Mouse (Mus musculus) CH12.LX (cell line): ENCODE measurements around the gene Vim. TPM values are rescaled to one million over a fixed set of nuclear protein-coding genes. Genes with fewer than 3 reads are reported as not detected.

ENCODE experiments used
- DNase-seq: peaks from one replicate; pipeline ENCODE4 v3.0.0-alpha.2; 2013; ENCODE audit errors: extremely low read depth
- H3K27ac ChIP-seq: 2 replicates; pipeline ENCODE4 v1.5.1; 2012; ENCODE audit warnings: low read depth, mild to moderate bottlenecking, control low read depth, moderate library complexity; ENCODE audit not compliant: insufficient read depth
- H3K27me3 ChIP-seq: replicated peaks from 2 replicates; pipeline ENCODE3; 2012; ENCODE audit warnings: inconsistent platforms
- H3K36me3 ChIP-seq, 2 experiments: replicated peaks in 1 of 2; 2 replicates each; pipeline versions ENCODE3 to v1.6.1; 2012; ENCODE audit warnings: inconsistent platforms in 1 of 2, low read length in 1 of 2, mild to moderate bottlenecking in 1 of 2, mixed read lengths in 1 of 2, moderate library complexity in 1 of 2; ENCODE audit not compliant: control insufficient read depth in 1 of 2, insufficient read depth in 1 of 2
- H3K4me1 ChIP-seq, 2 experiments: 2 replicates each; pipeline ENCODE4 v1.6.1; 2012; ENCODE audit warnings: inconsistent platforms in 1 of 2, moderate library complexity in 1 of 2; ENCODE audit not compliant: insufficient read depth in 2 of 2, control insufficient read depth in 1 of 2
- H3K4me2 ChIP-seq: 2 replicates; pipeline ENCODE4 v1.6.1; 2012; ENCODE audit warnings: low read depth, mild to moderate bottlenecking, control low read depth; ENCODE audit not compliant: poor library complexity, insufficient read depth, severe bottlenecking
- H3K4me3 ChIP-seq, 3 experiments: fragments of 150-350 bp in 1 of 3; sonication (generic) in 1 of 3; replicated peaks in 1 of 3; 2 replicates each; pipeline versions ENCODE3 to v1.5.1; 2011 to 2012; ENCODE audit warnings: low read depth in 2 of 3, low read length in 2 of 3, mild to moderate bottlenecking in 2 of 3, moderate library complexity in 2 of 3, control low read depth in 1 of 3, improper control_type of control experiment in 1 of 3, inconsistent platforms in 1 of 3, mixed read lengths in 1 of 3; ENCODE audit not compliant: poor library complexity in 1 of 3
- H3K79me2 ChIP-seq: replicated peaks from 2 replicates; pipeline ENCODE4 v1.6.1; 2012; ENCODE audit warnings: mild to moderate bottlenecking, moderate library complexity; ENCODE audit not compliant: control insufficient read depth, poor library complexity, insufficient read depth, severe bottlenecking; ENCODE audit errors: extremely low read depth
- H3K9ac ChIP-seq: 2 replicates; pipeline ENCODE4 v1.6.1; 2012; ENCODE audit warnings: low read depth, mild to moderate bottlenecking, control low read depth, moderate library complexity; ENCODE audit not compliant: insufficient read depth
- H3K9me3 ChIP-seq: replicated peaks from 2 replicates; pipeline ENCODE3; 2012; ENCODE audit warnings: low read length, inconsistent platforms, mixed read lengths
- BHLHE40 ChIP-seq: IDR thresholded peaks from 2 replicates; pipeline ENCODE4 v1.6.1; 2011; ENCODE audit warnings: mild to moderate bottlenecking, low read depth, low read length, improper control_type of control experiment
- CHD1 ChIP-seq: IDR thresholded peaks from 2 replicates; pipeline ENCODE4 v1.6.1; 2012; ENCODE audit warnings: low read depth, low read length, improper control_type of control experiment, inconsistent platforms
- E2F4 ChIP-seq: IDR thresholded peaks from 2 replicates; pipeline ENCODE4 v1.6.1; 2011; ENCODE audit warnings: low read depth, low read length, improper control_type of control experiment; ENCODE audit not compliant: insufficient replicate concordance
- IRF4 ChIP-seq: IDR thresholded peaks from 2 replicates; pipeline ENCODE4 v1.6.1; 2014; ENCODE audit warnings: low read depth, mild to moderate bottlenecking, inconsistent platforms, low read length, improper control_type of control experiment
- JUND ChIP-seq: conservative IDR thresholded peaks from 2 replicates; pipeline ENCODE4 v1.6.1; 2011; ENCODE audit warnings: low read depth, low read length, improper control_type of control experiment
- MAFK ChIP-seq: IDR thresholded peaks from 2 replicates; pipeline ENCODE4 v1.6.1; 2011; ENCODE audit warnings: low read length, improper control_type of control experiment; ENCODE audit not compliant: insufficient replicate concordance
- MEF2A ChIP-seq: IDR thresholded peaks from 2 replicates; pipeline ENCODE4 v1.6.1; 2014; ENCODE audit warnings: low read depth, mild to moderate bottlenecking, inconsistent platforms, low read length, improper control_type of control experiment, borderline replicate concordance
- MXI1 ChIP-seq: IDR thresholded peaks from 2 replicates; pipeline ENCODE4 v1.6.1; 2011; ENCODE audit warnings: mild to moderate bottlenecking, low read depth, low read length, improper control_type of control experiment
- NELFE ChIP-seq: IDR thresholded peaks from 2 replicates; pipeline ENCODE4 v1.6.1; 2011; ENCODE audit warnings: low read depth, low read length, improper control_type of control experiment
- PAX5 ChIP-seq: IDR thresholded peaks from 2 replicates; pipeline ENCODE4 v1.6.1; 2012; ENCODE audit warnings: low read length, inconsistent platforms, mixed read lengths
- POLR2AphosphoS2 ChIP-seq: IDR thresholded peaks from 2 replicates; pipeline ENCODE4 v1.6.1; 2011; ENCODE audit warnings: low read depth, low read length, improper control_type of control experiment
- RCOR1 ChIP-seq: conservative IDR thresholded peaks from 2 replicates; pipeline ENCODE4 v1.6.1; 2012; ENCODE audit warnings: low read depth, mild to moderate bottlenecking, inconsistent platforms, low read length, improper control_type of control experiment
- SIN3A ChIP-seq: IDR thresholded peaks from 2 replicates; pipeline ENCODE4 v1.6.1; 2012; ENCODE audit warnings: low read length, improper control_type of control experiment, inconsistent platforms
- USF1 ChIP-seq: IDR thresholded peaks from 2 replicates; pipeline ENCODE4 v1.6.1; 2014; ENCODE audit warnings: low read depth, mild to moderate bottlenecking, inconsistent platforms, low read length, improper control_type of control experiment
- USF2 ChIP-seq: conservative IDR thresholded peaks from 2 replicates; pipeline ENCODE4 v1.6.1; 2011; ENCODE audit warnings: low read depth, low read length, improper control_type of control experiment
- ZKSCAN1 ChIP-seq: IDR thresholded peaks from 2 replicates; pipeline ENCODE4 v1.6.1; 2012; ENCODE audit warnings: low read depth, inconsistent platforms, low read length, improper control_type of control experiment, borderline replicate concordance
- dilution Hi-C: fragments of 300-500 bp; cut with MboI; formaldehyde crosslinking; loops from 2 replicates; pipeline ENCODE4 v1.14.3; 2020; ENCODE audit warnings: low sequenced_read_pairs; ENCODE audit not compliant: extremely low pct_unique_long_range_greater_than_20kb, extremely low pct_ligation_motif_present
- in situ Hi-C: fragments of 300-500 bp; cut with MboI; formaldehyde crosslinking; loops from 3 replicates; pipeline ENCODE4 v1.14.3; 2019; ENCODE audit warnings: low sequenced_read_pairs, low pct_ligation_motif_present, low pct_unique_long_range_greater_than_20kb, mixed read lengths
- polyA plus RNA-seq: library from polyadenylated mRNA; unstranded; fragments of >175 nt; gene quantifications from 2 replicates; pipeline ENCODE4 v1.2.1, GENCODE M21; 2012; ENCODE audit warnings: low read depth; ENCODE audit not compliant: insufficient read length
- total RNA-seq, 2 experiments: library from RNA; depleted of rRNA; stranded (reverse); fragments of 300-350 nt in 1 of 2; fragments of >200 nt in 1 of 2; gene quantifications; 2 replicates each; pipeline ENCODE4 v1.2.3; 2012 to 2014

Vim gene
- total and polyA plus RNA-seq, 3 experiments, result 153 to 164 (median 157) TPM

- no peak overlapping the region for H3K9ac ChIP-seq
- H3K4me2 ChIP-seq, result no peak overlapping the region
- H3K9me3 ChIP-seq, result no peaks in the 10 kb centered on the region
- H3K79me2 ChIP-seq, result no peaks in the 10 kb centered on the region
- DNase-seq, result no peak
- no peaks in the 10 kb centered on the region for H3K27me3 ChIP-seq
- H3K36me3 ChIP-seq, result no peaks in the 10 kb centered on the region
- H3K27ac ChIP-seq, result no peak overlapping the region
- in situ Hi-C loops (loop anchor here (25.0 kb wide), 1 partner anchor 282 kb away; no protein-coding TSS in a partner anchor), dilution Hi-C loops (no loop called here)
- H3K4me3 ChIP-seq, result no peak overlapping the region
- TF ChIP-seq ZKSCAN1 (no peak), CHD1 (no peak), MXI1 (no peak), POLR2AphosphoS2 (no peak), RCOR1 (no peak), MEF2A (no peak), USF1 (no peak), MAFK (no peak), PAX5 (no peak), IRF4 (no peak), SIN3A (no peak), BHLHE40 (no peak), NELFE (no peak), USF2 (no peak), JUND (no peak), E2F4 (no peak)
- H3K4me1 ChIP-seq, result no peaks in the 10 kb centered on the region
These were observed 56.6 kb downstream of the Vim start for GRCm38 (mm10) chr2:13630136-13630832.

Other genes with a start within 250 kb of the Vim start
- gene Cubn, start 82.1 kb upstream of the Vim start, total RNA-seq (2012; rRNA removed), result under 0.01 and 0.04 TPM in 2 replicates
- 0.03 and 0.04 TPM in 2 replicates for gene Cubn, start 82.1 kb upstream of the Vim start, total RNA-seq (2014; rRNA removed)
- gene Cubn, start 82.1 kb upstream of the Vim start, polyA plus RNA-seq, result 0.05 and 0.09 TPM in 2 replicates
- gene Trdmt1, start 29.3 kb upstream of the Vim start, total RNA-seq (2012; rRNA removed), result 8.4 and 8.8 TPM in 2 replicates
- gene Trdmt1, start 29.3 kb upstream of the Vim start, total RNA-seq (2014; rRNA removed), result 28.6 and 29.8 TPM in 2 replicates
- gene Trdmt1, start 29.3 kb upstream of the Vim start, polyA plus RNA-seq, result 11.2 and 11.8 TPM in 2 replicates
- gene St8sia6, start 220.1 kb downstream of the Vim start, total RNA-seq (2012; rRNA removed), result 27.4 and 32.5 TPM in 2 replicates
- gene St8sia6, start 220.1 kb downstream of the Vim start, total RNA-seq (2014; rRNA removed), result 43.7 and 46.4 TPM in 2 replicates
- 51.0 and 56.4 TPM in 2 replicates for gene St8sia6, start 220.1 kb downstream of the Vim start, polyA plus RNA-seq